Mouse (Mus musculus): Measurements from ENCODE around the gene Gcm2. TPM values are rescaled to one million over a fixed set of nuclear protein-coding genes. Genes with fewer than 3 reads are reported as not detected.

Gene Gcm2
- 0.04 TPM in 1 of 2 replicates, not detected in the other for polyA plus RNA-seq (2012; ENCODE audit: low replicate concordance)

DNA sequence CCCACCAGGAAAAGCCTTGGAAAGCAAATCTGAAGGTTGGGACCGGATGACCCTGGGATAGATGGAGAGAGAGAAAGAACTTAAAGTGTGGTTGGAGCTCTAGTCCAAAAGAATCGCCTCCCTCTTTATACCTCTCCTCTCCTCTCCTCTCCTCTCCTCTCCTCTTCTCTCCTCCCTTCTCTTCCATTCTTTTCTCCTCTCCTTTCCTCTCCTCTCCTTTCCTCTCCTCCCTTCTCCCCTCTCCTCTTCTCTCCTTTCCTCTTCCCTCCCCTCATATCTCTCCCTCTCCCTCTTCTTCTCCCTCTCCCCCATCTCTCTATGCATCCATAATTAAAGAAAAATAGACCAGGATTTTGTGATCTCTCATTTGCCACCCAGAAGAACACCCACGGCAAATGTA is at the start of gene Gcm2:
Gcm2 (minus strand) TSS at position 101 of the 400 bp plus-strand sequence.

DNA sequence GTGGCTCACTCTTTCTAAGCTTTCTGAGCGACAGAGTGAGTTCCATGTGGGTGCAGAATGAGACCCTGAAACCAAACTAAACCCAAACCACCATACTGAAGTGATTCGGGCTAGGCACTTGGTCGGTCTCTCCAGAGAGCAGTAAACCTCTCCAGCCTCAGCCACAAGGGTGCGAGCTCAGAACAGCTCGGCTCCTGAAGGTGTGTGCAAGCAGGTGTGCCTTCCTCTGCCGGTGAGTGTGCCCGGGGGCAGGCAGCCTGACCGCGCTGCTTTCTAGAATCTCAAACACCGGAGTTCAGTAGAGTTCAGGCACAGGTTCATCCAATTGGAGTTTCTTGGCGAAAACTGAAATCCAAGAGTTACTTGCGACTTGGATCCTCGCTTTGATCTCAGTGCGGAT is 3.1 kb upstream of the Gcm2 start, which contains the start of gene Sycp2l:
Sycp2l (plus strand) TSS at position 368 of the 400 bp plus-strand sequence.

DNA sequence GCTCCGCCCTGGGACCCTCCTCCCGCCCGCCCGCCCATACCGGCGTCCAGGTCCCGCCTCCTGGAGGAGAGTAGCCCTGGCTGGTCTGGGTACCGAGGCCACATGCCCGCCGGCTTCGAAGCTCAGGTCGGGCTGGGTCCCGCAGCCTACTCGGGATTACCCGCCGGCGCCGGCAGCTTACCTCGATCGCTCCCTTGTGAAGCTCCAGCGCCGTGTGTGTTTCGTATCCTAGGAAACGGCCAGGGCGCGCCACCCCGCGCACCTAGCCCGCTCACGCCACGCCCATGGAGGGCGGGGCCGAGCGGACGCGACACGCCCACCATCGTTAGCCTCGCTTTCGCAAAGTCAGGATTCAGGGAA is 31.4 kb downstream of the Gcm2 start, which contains the start of gene Mak:
Mak (minus strand) TSS at position 286 of the 360 bp plus-strand sequence.

Other genes with a start within 250 kb of the Gcm2 start
- gene Pak1ip1, start 110.0 kb downstream of the Gcm2 start, polyA plus RNA-seq (2012; ENCODE audit: low replicate concordance): 22.7 and 44.7 TPM in 2 replicates
- gene Tmem14c, start 94.7 kb downstream of the Gcm2 start, polyA plus RNA-seq (2012; ENCODE audit: low replicate concordance): 5.9 and 134 TPM in 2 replicates
- gene Mak, start 31.3 kb downstream of the Gcm2 start, polyA plus RNA-seq (2012; ENCODE audit: low replicate concordance): not detected in 2 replicates
- gene Sycp2l, start 3.3 kb upstream of the Gcm2 start, polyA plus RNA-seq (2012; ENCODE audit: low replicate concordance): not detected in 2 replicates
- gene Elovl2, start 109.4 kb upstream of the Gcm2 start, polyA plus RNA-seq (2012; ENCODE audit: low replicate concordance): not detected in 2 replicates
- gene Smim13, start 138.8 kb upstream of the Gcm2 start, polyA plus RNA-seq (2012; ENCODE audit: low replicate concordance): 1.3 and 2.5 TPM in 2 replicates
- gene Gm17364, start 162.9 kb upstream of the Gcm2 start, polyA plus RNA-seq (2012; ENCODE audit: low replicate concordance): not detected in 2 replicates